Mouse (Mus musculus) heart, embryonic 13.5 days (tissue): ENCODE data around the gene Mog. TPM values are rescaled to one million over a fixed set of nuclear protein-coding genes. Genes with fewer than 3 reads are reported as not detected.
A peak's percentile ranks its signal among the peaks of the same experiment; 100 is the strongest.
"Not testable (repeated sequence)": the region's sequence is repeated elsewhere in the genome, so short reads cannot be mapped to it uniquely, and the experiment has no call there.

Experiments
- ATAC-seq: fragments of 200-750 bp; cut with Nextera tagmentation; 2 replicates; pipeline ENCODE4 v1.8.0; 2017; ENCODE audit warnings: moderate TSS enrichment; ENCODE audit not compliant: insufficient number of reproducible peaks, low FRiP score, low TSS enrichment; ENCODE audit errors: extremely low read depth
- H3K27ac ChIP-seq: fragments of 300-500 bp; sonication (generic); replicated peaks from 2 replicates; pipeline ENCODE4 v1.5.1; 2015; ENCODE audit warnings: moderate library complexity, mild to moderate bottlenecking, inconsistent platforms
- H3K27me3 ChIP-seq: fragments of 300-500 bp; sonication (generic); replicated peaks from 2 replicates; pipeline ENCODE4 v1.6.1; 2015; ENCODE audit warnings: mild to moderate bottlenecking, inconsistent platforms
- H3K36me3 ChIP-seq: fragments of 300-500 bp; sonication (generic); 2 replicates; pipeline ENCODE4 v1.6.1; 2015; ENCODE audit warnings: mild to moderate bottlenecking, inconsistent platforms
- H3K4me1 ChIP-seq: fragments of 300-500 bp; sonication (generic); 2 replicates; pipeline ENCODE4 v1.6.1; 2015; ENCODE audit warnings: inconsistent platforms
- H3K4me2 ChIP-seq: fragments of 300-500 bp; sonication (generic); 2 replicates; pipeline ENCODE4 v1.6.1; 2015; ENCODE audit warnings: inconsistent platforms, mild to moderate bottlenecking, moderate library complexity
- H3K4me3 ChIP-seq: fragments of 300-500 bp; sonication (generic); 2 replicates; pipeline ENCODE4 v1.5.1; 2015; ENCODE audit warnings: moderate library complexity, mild to moderate bottlenecking, inconsistent platforms
- H3K9ac ChIP-seq: fragments of 300-500 bp; sonication (generic); 2 replicates; pipeline ENCODE4 v1.6.1; 2015; ENCODE audit warnings: inconsistent platforms, mild to moderate bottlenecking, moderate library complexity
- H3K9me3 ChIP-seq: fragments of 300-500 bp; sonication (generic); 2 replicates; pipeline ENCODE4 v1.6.1; 2016; ENCODE audit warnings: inconsistent platforms
- WGBS: fragments of 180-500 bp; shearing (Covaris S2); methylation state at CpG from one replicate; pipeline ENCODE4 v1.1.7; 2015; ENCODE audit warnings: mixed read lengths; 5-methylcytosine and 5-hydroxymethylcytosine counted together
- polyA plus RNA-seq: library from polyadenylated mRNA; unstranded; fragments of >200 nt; fragmentation: Nextera tagmentation; extraction: Ambion mirVana; gene quantifications from 2 replicates; pipeline ENCODE4 v1.2.1, GENCODE M21; 2015

Mog gene
- polyA plus RNA-seq, 1 experiment from 2014 or later: not detected

DNA sequence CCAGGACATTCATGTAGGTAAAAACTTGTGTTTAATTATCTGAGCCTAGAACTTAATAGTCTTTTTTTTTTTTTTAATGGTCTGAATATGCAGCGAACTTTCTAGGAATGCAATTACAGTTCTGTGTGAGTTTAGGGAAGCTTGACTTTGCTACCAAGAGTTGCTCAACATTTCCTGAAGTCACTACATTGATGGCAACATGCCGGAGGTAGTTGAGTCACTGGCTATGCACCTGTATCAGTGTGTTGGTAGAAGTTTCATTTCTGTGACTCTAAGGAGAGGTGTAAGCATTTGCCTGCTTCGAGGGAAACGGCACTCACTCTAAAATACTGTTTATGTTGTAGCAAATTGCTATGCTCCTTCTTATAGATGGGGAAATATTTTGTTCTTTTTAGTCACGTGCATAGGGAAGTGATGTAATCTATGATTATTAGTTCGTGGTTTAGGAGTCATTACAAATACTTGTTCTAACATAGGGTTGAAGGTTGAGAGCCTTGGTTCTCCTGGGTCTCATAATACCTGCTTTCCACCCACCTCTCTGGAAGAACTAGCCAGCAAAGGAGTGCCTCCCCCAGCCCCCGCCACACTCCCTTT is 21.6 kb upstream of the Mog start:
- Histone ChIP-seq H3K36me3 (no peaks in the 10 kb centered on the region), H3K27me3 (peaks cover 19% of the 10 kb centered on the region), H3K4me2 (peak overlapping the region; percentile 97), H3K9ac (no peak overlapping the region), H3K27ac (no peak overlapping the region), H3K9me3 (no peaks in the 10 kb centered on the region), H3K4me1 (peaks cover 21% of the 10 kb centered on the region), H3K4me3 (peak overlapping the region; percentile 87; the same call in 1 of the 2 replicates)
- WGBS: 77% methylated on average over 7 of the region's 7 CpGs
- no peak for ATAC-seq

DNA sequence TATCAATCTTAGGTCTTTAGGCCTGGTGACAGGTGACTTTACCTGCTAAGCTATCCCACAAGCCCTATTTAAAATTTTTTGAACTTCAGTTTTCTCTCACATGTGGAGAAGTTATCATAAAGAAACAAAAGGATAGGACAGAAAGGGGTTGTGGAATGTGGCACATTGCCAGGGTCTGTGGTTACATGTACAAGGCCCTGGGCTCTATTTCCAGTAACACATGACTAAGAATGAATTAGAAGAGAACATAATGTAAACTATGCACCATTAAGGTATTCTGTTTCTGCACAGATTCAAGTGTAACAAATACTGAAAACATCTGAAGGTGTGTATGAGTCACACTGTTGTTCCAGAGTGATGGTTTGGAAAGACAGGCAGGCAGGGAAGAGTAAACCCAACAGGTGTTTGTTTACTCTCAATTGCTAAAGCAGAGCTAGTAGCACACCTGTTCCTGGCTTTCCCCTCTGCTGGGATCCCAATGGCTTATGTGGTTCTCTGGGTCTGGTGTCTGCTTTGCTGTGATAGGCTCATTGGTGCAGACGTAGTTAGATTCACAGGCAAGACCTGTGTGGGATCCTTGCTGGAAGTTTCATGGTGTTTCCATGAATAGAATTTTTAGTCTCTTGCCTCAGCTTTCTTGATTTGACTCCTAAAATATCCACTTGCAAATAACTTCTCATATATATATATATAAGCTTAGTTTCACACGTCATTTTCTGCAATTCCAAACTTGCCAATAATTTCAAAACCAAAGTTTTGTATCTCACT is 16.1 kb upstream of the Mog start:
- no peak for ATAC-seq
- Histone ChIP-seq H3K27ac (no peak overlapping the region), H3K9ac (no peak overlapping the region), H3K4me2 (no peak overlapping the region), H3K4me1 (no peaks in the 10 kb centered on the region), H3K27me3 (no peaks in the 10 kb centered on the region), H3K9me3 (no peaks in the 10 kb centered on the region), H3K4me3 (no peak overlapping the region), H3K36me3 (no peaks in the 10 kb centered on the region)
- 62% methylated on average over 2 of the region's 2 CpGs for WGBS

DNA sequence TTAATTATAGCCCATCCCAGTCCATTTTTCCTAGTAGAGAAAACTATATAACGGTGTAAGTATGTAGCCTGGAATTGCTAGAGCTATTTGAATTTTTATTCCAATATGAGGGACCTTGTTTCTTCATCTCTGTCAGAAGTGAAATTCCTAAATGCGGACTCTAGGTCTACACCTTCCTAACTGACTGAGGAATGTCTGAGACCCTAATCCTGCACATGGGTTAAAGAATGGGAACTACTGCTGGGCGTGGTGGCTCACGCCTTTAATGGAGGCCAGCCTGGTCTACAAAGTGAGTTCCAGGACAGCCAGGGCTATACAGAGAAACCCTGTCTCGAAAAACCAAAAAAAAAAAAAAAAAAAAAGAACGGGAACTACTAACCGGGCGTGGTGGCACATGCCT is 6.0 kb upstream of the Mog start:
- Histone ChIP-seq H3K27ac (peak overlapping the region; percentile 94), H3K4me3 (peak overlapping the region; percentile 57), H3K27me3 (no peaks in the 10 kb centered on the region), H3K4me2 (peak overlapping the region; percentile 71), H3K36me3 (no peaks in the 10 kb centered on the region), H3K9me3 (no peaks in the 10 kb centered on the region), H3K4me1 (0 out of 2 replicates have a peak, but pooled peaks cover 3% of the 10 kb centered on the region), H3K9ac (peak overlapping the region; percentile 75)
- no peak for ATAC-seq
- 73% methylated on average over 8 of the region's 8 CpGs for WGBS

DNA sequence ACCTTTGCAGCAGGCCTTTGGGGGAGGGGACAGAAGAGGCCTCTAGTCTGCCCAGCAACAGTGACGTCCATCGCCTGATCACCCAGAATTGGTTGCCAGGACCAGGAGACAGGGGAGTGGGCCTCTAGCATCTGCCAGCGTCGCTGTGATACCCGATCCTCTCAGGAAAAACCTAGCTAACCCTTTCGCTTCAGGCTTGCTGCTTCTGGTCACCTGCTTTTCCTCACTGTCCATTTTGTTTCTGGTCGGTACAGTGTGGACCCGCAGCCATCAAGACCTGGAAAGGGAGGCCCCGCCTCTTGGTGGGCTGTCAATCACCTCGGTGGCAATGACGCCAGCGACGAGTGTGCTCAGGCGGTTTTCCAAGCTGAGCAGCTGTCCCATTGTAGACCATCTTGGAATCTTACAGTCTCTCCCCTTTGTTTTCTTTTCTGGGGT is 5.5 kb upstream of the Mog start:
- ATAC-seq: peak; percentile 94
- peak overlapping the region; percentile 75 for H3K9ac ChIP-seq
- 0 out of 2 replicates have a peak, but pooled peaks cover 3% of the 10 kb centered on the region for H3K4me1 ChIP-seq
- peak overlapping the region; percentile 57 for H3K4me3 ChIP-seq
- WGBS: 1% methylated on average over 14 of the region's 14 CpGs
- H3K27me3 ChIP-seq: no peaks in the 10 kb centered on the region
- peak overlapping the region; percentile 94 for H3K27ac ChIP-seq
- H3K4me2 ChIP-seq: peak overlapping the region; percentile 71
- no peaks in the 10 kb centered on the region for H3K9me3 ChIP-seq
- H3K36me3 ChIP-seq: no peaks in the 10 kb centered on the region

DNA sequence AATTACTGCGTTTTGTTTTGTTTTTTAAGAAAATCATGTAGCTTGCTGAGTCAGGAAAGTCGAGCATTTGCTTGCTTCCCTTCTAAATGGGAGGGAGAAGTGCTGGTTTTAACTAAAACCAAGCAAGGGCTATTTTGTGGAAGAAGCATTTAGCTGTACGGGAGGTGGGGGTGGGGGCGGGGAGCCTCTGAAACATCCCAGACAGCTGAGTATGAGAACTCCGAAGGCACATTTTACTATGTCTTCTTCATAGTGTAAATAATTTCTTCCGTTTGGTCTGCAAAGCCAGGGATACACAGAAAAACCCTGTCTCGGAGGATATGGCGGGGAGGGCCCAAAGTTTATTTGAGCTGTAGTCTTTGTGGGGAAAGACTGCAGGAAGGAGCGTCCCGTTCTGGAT is 5.0 kb upstream of the Mog start:
- Histone ChIP-seq H3K4me1 (0 out of 2 replicates have a peak, but pooled peaks cover 3% of the 10 kb centered on the region), H3K27ac (peak overlapping the region; percentile 94), H3K4me2 (peak overlapping the region; percentile 71), H3K27me3 (no peaks in the 10 kb centered on the region), H3K4me3 (peak overlapping the region; percentile 57), H3K9ac (peak overlapping the region; percentile 75), H3K36me3 (no peaks in the 10 kb centered on the region), H3K9me3 (no peaks in the 10 kb centered on the region)
- 8% methylated on average over 10 of the region's 10 CpGs for WGBS
- no peak for ATAC-seq

DNA sequence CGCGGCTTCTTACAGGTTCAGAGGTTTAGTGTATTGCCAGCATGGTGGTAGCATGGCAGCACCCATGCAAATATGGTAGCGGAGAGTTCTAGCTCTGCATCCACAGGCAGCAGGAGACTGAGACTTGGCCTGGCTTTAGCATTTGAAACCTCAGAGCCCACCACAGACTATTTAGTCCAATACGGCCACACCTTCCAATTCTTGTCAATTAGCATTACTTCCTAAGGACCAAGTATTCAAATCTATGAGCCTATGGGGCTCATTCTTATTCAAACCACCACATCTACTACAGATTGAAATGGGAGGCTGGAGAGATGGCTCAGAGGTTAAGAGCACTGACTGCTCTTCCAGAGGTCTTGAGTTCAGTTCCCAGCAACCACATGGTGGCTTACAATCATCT is 4.3 kb upstream of the Mog start:
- Histone ChIP-seq H3K4me2 (no peak overlapping the region), H3K27ac (no peak overlapping the region)
- 89% methylated on average over 4 of the region's 4 CpGs for WGBS

DNA sequence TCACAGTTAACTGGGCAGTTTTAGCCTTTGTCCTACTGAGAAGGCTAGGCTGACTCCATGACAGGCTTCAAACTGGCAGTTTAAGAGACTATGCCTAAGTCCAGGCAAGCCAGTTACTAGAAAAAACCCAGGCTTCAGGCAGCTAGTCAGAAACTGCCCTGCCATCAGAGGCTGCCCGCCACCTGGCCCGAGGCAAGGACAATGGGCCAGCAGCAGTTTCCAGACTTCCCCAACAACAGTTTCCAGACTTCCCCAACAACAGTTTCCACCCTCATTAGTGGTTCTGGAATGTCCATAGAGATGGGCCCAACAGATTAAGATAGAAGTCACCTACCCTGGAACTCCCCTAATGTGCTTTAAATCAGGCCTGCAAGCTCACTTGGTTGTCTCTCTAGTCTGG is 3.2 kb upstream of the Mog start:
- no peaks in the 10 kb centered on the region for H3K27me3 ChIP-seq
- no peak overlapping the region for H3K4me2 ChIP-seq
- no peak overlapping the region for H3K4me3 ChIP-seq
- H3K36me3 ChIP-seq: no peaks in the 10 kb centered on the region
- ATAC-seq: no peak
- 66% methylated on average over 2 of the region's 2 CpGs for WGBS
- H3K4me1 ChIP-seq: 0 out of 2 replicates have a peak, but pooled peaks cover 3% of the 10 kb centered on the region
- H3K9ac ChIP-seq: no peak overlapping the region
- H3K9me3 ChIP-seq: no peaks in the 10 kb centered on the region
- no peak overlapping the region for H3K27ac ChIP-seq

More for the DNA sequence above, 4.3 kb upstream of the Mog start:
- ATAC-seq: no peak
- H3K9me3 ChIP-seq: no peaks in the 10 kb centered on the region
- no peak overlapping the region for H3K9ac ChIP-seq
- no peak overlapping the region for H3K4me3 ChIP-seq
- no peaks in the 10 kb centered on the region for H3K36me3 ChIP-seq
- H3K4me1 ChIP-seq: 0 out of 2 replicates have a peak, but pooled peaks cover 3% of the 10 kb centered on the region
- no peaks in the 10 kb centered on the region for H3K27me3 ChIP-seq

DNA sequence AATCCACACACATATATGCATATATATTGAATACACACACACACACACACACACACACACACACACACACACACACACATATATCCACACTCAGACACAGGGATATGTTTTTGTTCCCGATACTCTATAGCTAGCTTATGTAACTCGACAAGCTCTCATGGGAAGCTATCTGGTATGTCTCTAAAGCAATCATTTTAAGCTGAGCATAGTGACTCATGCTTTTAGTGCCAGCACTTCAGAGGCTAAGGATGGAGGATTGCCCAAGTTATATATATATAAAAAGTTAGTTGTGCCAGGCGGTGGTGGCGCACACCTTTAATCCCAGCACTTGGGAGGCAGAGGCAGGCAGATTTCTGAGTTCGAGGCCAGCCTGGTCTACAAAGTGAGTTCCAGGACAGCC is 4.0 kb downstream of the Mog start:
- H3K9ac ChIP-seq, ATAC-seq, H3K4me1 ChIP-seq, H3K27ac ChIP-seq, H3K4me2 ChIP-seq, H3K27me3 ChIP-seq, H3K9me3 ChIP-seq, H3K4me3 ChIP-seq, H3K36me3 ChIP-seq: not testable (repeated sequence)
- 72% methylated on average over 5 of the region's 5 CpGs for whole genome bisulfite sequencing

DNA sequence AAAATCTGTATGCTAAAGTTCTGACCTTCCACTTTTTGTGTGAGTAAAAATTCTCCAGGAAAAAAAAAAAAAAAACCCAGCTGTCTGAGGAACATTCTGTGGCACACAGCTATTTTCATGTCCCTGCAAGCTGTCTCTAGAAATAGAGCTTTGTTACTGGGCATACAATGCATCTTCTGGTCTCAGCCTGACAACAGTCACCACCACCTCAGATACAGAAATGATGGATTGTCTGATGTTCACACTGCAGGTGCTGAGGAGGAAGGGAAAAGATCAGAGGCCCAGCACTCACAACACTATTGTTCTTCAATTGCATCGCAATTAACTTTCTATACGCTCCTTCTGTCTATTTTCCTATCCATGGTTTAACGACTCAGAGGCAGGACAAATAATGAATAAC is 4.9 kb downstream of the Mog start:
- H3K4me1 ChIP-seq: no peaks in the 10 kb centered on the region
- no peak overlapping the region for H3K9ac ChIP-seq
- WGBS: 74% methylated on average over 3 of the region's 3 CpGs
- no peaks in the 10 kb centered on the region for H3K27me3 ChIP-seq
- H3K4me2 ChIP-seq: no peak overlapping the region
- H3K4me3 ChIP-seq: no peak overlapping the region
- H3K27ac ChIP-seq: no peak overlapping the region
- H3K9me3 ChIP-seq: no peaks in the 10 kb centered on the region
- ATAC-seq: no peak
- H3K36me3 ChIP-seq: no peaks in the 10 kb centered on the region

DNA sequence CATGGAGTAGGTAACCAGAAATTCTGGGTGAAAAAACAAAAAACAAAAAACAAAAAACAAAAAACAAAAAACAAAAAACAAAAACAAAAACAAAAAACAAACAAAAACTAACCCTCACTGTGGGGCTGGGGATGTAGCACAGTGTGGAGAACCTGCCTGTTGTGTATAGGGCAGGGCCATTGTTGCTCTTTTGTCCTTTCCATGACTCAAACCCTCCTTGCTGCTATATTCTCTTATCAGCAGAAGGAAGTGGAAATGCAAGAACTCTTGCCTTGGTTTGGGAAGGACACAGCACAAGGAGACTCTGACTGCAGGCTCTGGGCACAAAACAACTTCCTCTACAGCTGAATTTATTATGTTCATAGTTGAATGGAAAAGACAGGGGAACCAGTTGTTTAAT is 6.9 kb downstream of the Mog start:
- H3K4me2 ChIP-seq: no peak overlapping the region
- no peaks in the 10 kb centered on the region for H3K4me1 ChIP-seq
- no peak overlapping the region for H3K9ac ChIP-seq
- no peaks in the 10 kb centered on the region for H3K27me3 ChIP-seq
- no peaks in the 10 kb centered on the region for H3K9me3 ChIP-seq
- no peak overlapping the region for H3K4me3 ChIP-seq
- H3K27ac ChIP-seq: no peak overlapping the region
- peaks cover under 1% of the 10 kb centered on the region; the same call in 1 of the 2 replicates for H3K36me3 ChIP-seq
- no peak for ATAC-seq

DNA sequence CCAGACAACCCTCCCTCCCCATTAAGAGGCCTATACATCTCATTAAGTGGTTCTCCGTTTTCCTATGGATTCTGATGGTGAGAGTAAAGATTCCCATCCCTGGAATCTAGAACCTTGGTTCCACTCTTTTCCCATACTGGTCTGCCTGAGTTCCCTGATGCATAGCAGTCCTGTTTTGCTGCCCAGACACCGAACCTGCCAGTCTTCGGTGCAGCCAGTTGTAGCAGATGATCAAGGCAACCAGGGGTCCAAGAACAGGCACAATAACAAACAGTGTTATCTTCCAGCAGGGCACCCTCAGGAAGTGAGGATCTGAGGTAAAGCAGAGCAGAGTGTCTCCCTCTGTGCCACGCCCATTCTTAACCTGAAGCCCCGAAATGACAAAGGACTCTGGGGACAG is 11.1 kb downstream of the Mog start:
- Histone ChIP-seq H3K4me2 (no peak overlapping the region), H3K27me3 (no peaks in the 10 kb centered on the region), H3K9ac (no peak overlapping the region), H3K4me3 (no peak overlapping the region), H3K27ac (no peak overlapping the region), H3K4me1 (no peaks in the 10 kb centered on the region), H3K9me3 (no peaks in the 10 kb centered on the region), H3K36me3 (peaks cover 42% of the 10 kb centered on the region)
- WGBS: 46% methylated on average over 5 of the region's 5 CpGs
- ATAC-seq: no peak

DNA sequence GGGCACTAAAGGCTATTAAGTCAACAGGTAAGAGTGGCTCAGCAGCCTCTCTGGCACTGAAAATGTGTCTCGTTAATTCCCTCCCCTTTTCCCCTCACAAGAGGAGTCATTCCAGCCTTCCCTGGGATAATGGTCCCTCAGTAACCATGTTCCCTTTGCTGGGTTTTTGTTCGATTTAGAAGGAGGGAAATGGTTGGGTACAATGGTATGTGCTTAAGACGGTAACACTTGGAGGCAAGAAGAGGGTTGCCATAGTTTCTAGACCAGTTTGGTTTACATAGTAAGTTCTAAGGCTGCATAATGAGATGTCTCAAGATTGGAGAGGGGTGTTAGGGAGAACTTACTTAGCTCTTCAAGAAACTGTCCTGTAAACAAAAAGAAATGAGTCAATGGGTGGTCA is 11.5 kb downstream of the Mog start:
- Histone ChIP-seq H3K27me3 (no peaks in the 10 kb centered on the region), H3K9ac (no peak overlapping the region), H3K4me1 (no peaks in the 10 kb centered on the region), H3K27ac (no peak overlapping the region), H3K4me2 (no peak overlapping the region), H3K4me3 (no peak overlapping the region), H3K9me3 (no peaks in the 10 kb centered on the region), H3K36me3 (peaks cover 46% of the 10 kb centered on the region)
- no peak for ATAC-seq
- WGBS: 71% methylated on average over 3 of the region's 3 CpGs
